Mouse (Mus musculus): Measurements from ENCODE around the gene Alpl. TPM values are rescaled to one million over a fixed set of nuclear protein-coding genes. Genes with fewer than 3 reads are reported as not detected.

Gene Alpl
- polyA plus RNA-seq, 1 experiment from 2014 or later = 4.5 TPM

GRCm38 (mm10) chr4:137747091-137747490 is 49.1 kb downstream of the Alpl start:
- no peak overlapping the region for H3K4me2 ChIP-seq (replicated peaks)
- H3K4me1 ChIP-seq = no peaks in the 10 kb centered on the region
- 82% methylated on average over 9 of the region's 9 CpGs for WGBS
- no peaks in the 10 kb centered on the region for H3K27me3 ChIP-seq (replicated peaks)
- no peak overlapping the region for H3K27ac ChIP-seq
- ATAC-seq (ENCODE audit: low FRiP score, low read depth) = no peak
- no peak overlapping the region for H3K4me3 ChIP-seq
- H3K36me3 ChIP-seq = no peaks in the 10 kb centered on the region
- H3K9ac ChIP-seq = no peak overlapping the region
- H3K9me3 ChIP-seq = no peaks in the 10 kb centered on the region

DNA sequence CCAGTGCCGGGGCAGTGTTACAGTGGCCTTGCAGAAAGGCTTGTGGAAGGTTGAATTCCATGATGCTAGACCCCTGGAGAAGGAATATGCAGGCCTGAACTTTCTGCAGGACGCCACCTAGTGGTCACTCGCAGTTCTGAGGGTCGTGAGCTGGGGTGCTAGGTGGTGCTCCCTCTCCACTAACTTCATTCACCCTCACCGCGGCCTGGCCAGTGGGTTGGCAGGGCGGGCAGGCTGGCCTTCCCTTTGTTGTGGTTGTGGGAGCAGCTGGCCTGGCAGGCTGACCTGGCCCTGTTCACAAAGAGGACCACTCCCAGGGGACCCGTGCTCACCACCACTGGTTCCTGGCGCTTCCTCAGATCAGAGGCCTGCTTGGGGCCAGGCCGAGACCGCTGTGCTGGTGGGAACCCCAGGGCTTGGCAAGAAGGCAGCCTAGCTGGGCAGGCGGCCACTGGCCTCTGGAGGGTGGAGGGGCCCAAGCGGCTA is 51.7 kb downstream of the Alpl start:
- H3K4me1 ChIP-seq = 0 out of 2 replicates have a peak, but pooled peaks cover 4% of the 10 kb centered on the region
- no peaks in the 10 kb centered on the region for H3K9me3 ChIP-seq
- H3K36me3 ChIP-seq = no peaks in the 10 kb centered on the region
- H3K9ac ChIP-seq = no peak overlapping the region
- H3K4me2 ChIP-seq (replicated peaks) = no peak overlapping the region
- H3K4me3 ChIP-seq = no peak overlapping the region
- H3K27me3 ChIP-seq (replicated peaks) = no peaks in the 10 kb centered on the region
- no peak for ATAC-seq (ENCODE audit: low FRiP score, low read depth)
- H3K27ac ChIP-seq = no peak overlapping the region
- WGBS = 68% methylated on average over 13 of the region's 13 CpGs

DNA sequence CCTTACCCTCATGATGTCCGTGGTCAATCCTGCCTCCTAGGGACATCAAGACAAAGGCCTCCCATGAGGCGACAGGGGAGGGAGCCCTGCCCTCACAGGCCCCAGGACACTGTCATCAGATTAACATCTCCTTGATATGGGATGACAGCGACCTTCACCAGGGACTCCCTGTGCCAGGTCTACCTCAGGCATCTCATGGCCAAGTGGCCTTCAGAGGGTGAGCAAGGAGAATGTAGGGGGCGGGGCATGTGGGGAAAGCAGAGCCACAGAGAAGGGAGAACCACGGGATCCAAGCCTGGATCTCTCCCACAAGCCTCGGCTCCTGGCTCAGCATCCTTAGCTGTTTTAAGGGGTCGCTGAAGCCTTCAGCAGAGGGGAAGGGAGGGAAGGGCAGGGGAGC is 52.4 kb downstream of the Alpl start:
- Histone ChIP-seq H3K27me3 (replicated peaks) (no peaks in the 10 kb centered on the region), H3K9me3 (no peaks in the 10 kb centered on the region), H3K9ac (no peak overlapping the region), H3K4me1 (0 out of 2 replicates have a peak, but pooled peaks cover 4% of the 10 kb centered on the region), H3K27ac (no peak overlapping the region), H3K4me3 (no peak overlapping the region), H3K4me2 (replicated peaks) (no peak overlapping the region), H3K36me3 (no peaks in the 10 kb centered on the region)
- ATAC-seq (ENCODE audit: low FRiP score, low read depth) = no peak
- 74% methylated on average over 7 of the region's 7 CpGs for WGBS

DNA sequence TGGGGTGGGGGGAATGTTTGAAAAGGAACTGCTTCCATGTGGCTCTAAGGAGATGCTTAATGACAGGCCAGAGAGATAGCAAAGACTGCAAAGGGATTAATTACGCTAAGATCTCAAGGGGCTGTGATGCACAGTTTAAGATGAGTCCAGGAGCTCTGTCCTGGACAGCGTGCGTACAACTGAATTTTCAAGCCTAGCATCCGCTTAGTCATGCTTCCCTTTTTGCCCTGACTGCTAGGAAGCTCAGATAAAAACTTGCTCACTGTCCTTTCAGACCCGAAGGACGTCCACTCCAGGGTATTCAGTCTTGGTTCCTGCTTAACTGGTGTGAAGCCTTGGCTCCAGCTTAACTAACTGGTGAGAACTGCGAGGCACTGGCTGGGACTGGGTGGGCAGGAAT is 55.8 kb downstream of the Alpl start:
- ATAC-seq (ENCODE audit: low FRiP score, low read depth) = no peak
- no peak overlapping the region for H3K9ac ChIP-seq
- no peak overlapping the region for H3K27ac ChIP-seq
- peaks cover 9% of the 10 kb centered on the region; the same call in 1 of the 2 replicates for H3K4me1 ChIP-seq
- WGBS = 91% methylated on average over 7 of the region's 7 CpGs
- H3K4me3 ChIP-seq = no peak overlapping the region
- H3K36me3 ChIP-seq = no peaks in the 10 kb centered on the region
- H3K9me3 ChIP-seq = no peaks in the 10 kb centered on the region
- no peaks in the 10 kb centered on the region for H3K27me3 ChIP-seq (replicated peaks)
- no peak overlapping the region for H3K4me2 ChIP-seq (replicated peaks)

- Histone ChIP-seq H3K4me1 (peaks cover 9% of the 10 kb centered on the region; the same call in 1 of the 2 replicates), H3K27ac (no peak overlapping the region), H3K4me2 (replicated peaks) (peak overlapping the region; percentile 51), H3K9ac (no peak overlapping the region), H3K27me3 (replicated peaks) (no peaks in the 10 kb centered on the region), H3K36me3 (no peaks in the 10 kb centered on the region), H3K9me3 (no peaks in the 10 kb centered on the region), H3K4me3 (no peak overlapping the region)
- peak; percentile 59 for ATAC-seq (ENCODE audit: low FRiP score, low read depth)
- 49% methylated on average over 9 of the region's 9 CpGs for WGBS
These were observed 56.8 kb downstream of the Alpl start for GRCm38 (mm10) chr4:137739151-137739923.

DNA sequence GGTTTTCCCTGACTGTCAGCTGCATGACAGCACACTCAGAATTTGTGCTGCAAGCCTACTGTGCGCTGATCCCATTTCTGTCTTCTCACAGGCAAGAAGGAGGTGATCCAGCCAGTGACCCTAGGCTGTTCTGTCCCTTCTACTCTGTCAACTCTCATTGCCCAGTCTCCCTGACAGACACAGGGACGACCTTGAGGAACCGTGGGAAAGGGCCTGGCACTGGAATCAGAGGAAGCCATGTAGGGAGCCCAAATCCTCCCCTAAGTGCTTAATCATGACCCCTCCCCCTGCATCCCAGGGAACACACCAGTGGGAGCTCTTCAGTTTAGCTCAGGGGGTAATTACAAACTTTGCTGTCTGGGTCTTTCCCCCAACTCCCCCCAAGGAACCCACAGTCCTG is 58.4 kb downstream of the Alpl start:
- no peaks in the 10 kb centered on the region for H3K36me3 ChIP-seq
- H3K9me3 ChIP-seq = no peaks in the 10 kb centered on the region
- ATAC-seq (ENCODE audit: low FRiP score, low read depth) = no peak
- WGBS = 76% methylated on average over 3 of the region's 3 CpGs
- H3K4me1 ChIP-seq = peaks cover 9% of the 10 kb centered on the region; the same call in 1 of the 2 replicates
- H3K4me3 ChIP-seq = no peak overlapping the region
- H3K27me3 ChIP-seq (replicated peaks) = no peaks in the 10 kb centered on the region
- no peak overlapping the region for H3K27ac ChIP-seq
- H3K4me2 ChIP-seq (replicated peaks) = no peak overlapping the region
- no peak overlapping the region for H3K9ac ChIP-seq

DNA sequence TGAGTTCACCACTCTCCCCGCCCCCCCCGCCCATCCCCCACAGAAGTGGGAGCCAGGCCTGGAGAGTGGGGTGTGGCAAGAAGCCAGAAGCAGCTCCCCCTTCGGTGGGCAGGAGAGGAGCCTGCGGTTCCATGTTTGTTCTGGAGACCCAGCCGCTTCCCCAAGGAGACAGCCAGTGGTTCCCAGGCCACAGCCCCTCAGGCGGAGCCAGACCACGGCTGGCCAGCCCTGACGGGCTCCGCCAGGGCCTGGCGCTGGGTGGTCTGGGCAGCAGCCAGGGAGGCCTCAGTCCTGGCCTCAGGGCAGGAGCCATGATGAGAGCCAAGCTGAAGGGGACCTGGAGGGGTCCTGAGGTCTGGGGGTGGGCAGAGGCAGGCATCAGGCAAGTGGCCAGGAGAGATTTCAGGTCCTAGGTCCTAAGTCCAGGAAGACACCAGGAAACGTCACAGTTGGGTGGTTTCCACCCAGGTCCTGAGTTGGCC is 59.9 kb downstream of the Alpl start:
- ATAC-seq (ENCODE audit: low FRiP score, low read depth) = no peak
- 57% methylated on average over 11 of the region's 11 CpGs for WGBS
- H3K9me3 ChIP-seq = no peaks in the 10 kb centered on the region
- no peak overlapping the region for H3K4me3 ChIP-seq
- H3K27ac ChIP-seq = no peak overlapping the region
- no peak overlapping the region for H3K4me2 ChIP-seq (replicated peaks)
- no peaks in the 10 kb centered on the region for H3K36me3 ChIP-seq
- H3K27me3 ChIP-seq (replicated peaks) = no peaks in the 10 kb centered on the region
- no peak overlapping the region for H3K9ac ChIP-seq
- H3K4me1 ChIP-seq = peaks cover 9% of the 10 kb centered on the region; the same call in 1 of the 2 replicates

- no peak overlapping the region for H3K4me3 ChIP-seq
- peaks cover 11% of the 10 kb centered on the region for H3K27me3 ChIP-seq (replicated peaks)
- no peaks in the 10 kb centered on the region for H3K9me3 ChIP-seq
- no peak overlapping the region for H3K9ac ChIP-seq
- WGBS = 75% methylated on average over 5 of the region's 5 CpGs
- no peak for ATAC-seq (ENCODE audit: low FRiP score, low read depth)
- H3K4me2 ChIP-seq (replicated peaks) = no peak overlapping the region
- no peaks in the 10 kb centered on the region for H3K36me3 ChIP-seq
- peaks cover 16% of the 10 kb centered on the region for H3K4me1 ChIP-seq
- H3K27ac ChIP-seq = no peak overlapping the region
These were observed 62.7 kb downstream of the Alpl start for GRCm38 (mm10) chr4:137733459-137733858.

- Histone ChIP-seq H3K27me3 (replicated peaks) (peaks cover 16% of the 10 kb centered on the region), H3K9ac (no peak overlapping the region), H3K4me1 (peaks cover 21% of the 10 kb centered on the region), H3K27ac (no peak overlapping the region), H3K36me3 (no peaks in the 10 kb centered on the region), H3K4me2 (replicated peaks) (no peak overlapping the region), H3K4me3 (no peak overlapping the region), H3K9me3 (no peaks in the 10 kb centered on the region)
- 81% methylated on average over 3 of the region's 3 CpGs for WGBS
- ATAC-seq (ENCODE audit: low FRiP score, low read depth) = no peak
These were observed 63.2 kb downstream of the Alpl start for GRCm38 (mm10) chr4:137732962-137733361.

- Histone ChIP-seq H3K9me3 (no peaks in the 10 kb centered on the region), H3K4me2 (replicated peaks) (no peak overlapping the region), H3K9ac (no peak overlapping the region), H3K36me3 (no peaks in the 10 kb centered on the region), H3K27me3 (replicated peaks) (peaks cover 20% of the 10 kb centered on the region), H3K27ac (no peak overlapping the region), H3K4me1 (peaks cover 27% of the 10 kb centered on the region), H3K4me3 (no peak overlapping the region)
- ATAC-seq (ENCODE audit: low FRiP score, low read depth) = no peak
- WGBS = 84% methylated on average over 3 of the region's 3 CpGs
These were observed 63.8 kb downstream of the Alpl start for GRCm38 (mm10) chr4:137732361-137732760.

DNA sequence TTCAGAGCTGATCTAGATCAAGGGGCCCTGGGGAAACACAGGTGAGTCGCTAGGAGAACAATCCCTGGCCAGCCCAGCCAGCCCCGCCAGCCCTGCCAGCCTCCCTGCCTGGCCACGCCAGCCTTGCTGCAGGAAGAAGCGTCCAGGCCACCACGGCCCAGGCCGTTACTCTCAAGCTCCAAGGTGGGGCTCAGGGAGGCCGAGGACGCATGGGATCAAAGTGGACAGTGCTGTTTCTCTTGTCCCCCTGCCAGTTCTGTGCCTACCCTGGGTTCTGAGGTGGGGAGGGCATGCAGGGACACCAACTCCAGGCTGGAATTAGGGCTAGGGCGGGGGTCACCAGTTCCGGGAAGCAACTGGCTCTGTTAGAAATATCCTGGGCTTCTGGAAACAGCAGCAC is 64.3 kb downstream of the Alpl start:
- 69% methylated on average over 10 of the region's 10 CpGs for WGBS
- peaks cover 32% of the 10 kb centered on the region for H3K4me1 ChIP-seq
- peaks cover 20% of the 10 kb centered on the region for H3K27me3 ChIP-seq (replicated peaks)

GRCm38 (mm10) chr4:137730757-137731156 is 65.4 kb downstream of the Alpl start:
- no peak overlapping the region for H3K27ac ChIP-seq
- peaks cover 30% of the 10 kb centered on the region for H3K4me1 ChIP-seq
- WGBS = 86% methylated on average over 8 of the region's 8 CpGs
- no peak overlapping the region for H3K4me2 ChIP-seq (replicated peaks)
- no peaks in the 10 kb centered on the region for H3K9me3 ChIP-seq
- no peak for ATAC-seq (ENCODE audit: low FRiP score, low read depth)
- H3K4me3 ChIP-seq = no peak overlapping the region
- no peak overlapping the region for H3K9ac ChIP-seq
- peaks cover 20% of the 10 kb centered on the region for H3K27me3 ChIP-seq (replicated peaks)
- H3K36me3 ChIP-seq = no peaks in the 10 kb centered on the region

More for the DNA sequence above, 64.3 kb downstream of the Alpl start:
- no peaks in the 10 kb centered on the region for H3K36me3 ChIP-seq
- H3K4me2 ChIP-seq (replicated peaks) = no peak overlapping the region
- H3K4me3 ChIP-seq = no peak overlapping the region
- H3K27ac ChIP-seq = no peak overlapping the region
- no peak for ATAC-seq (ENCODE audit: low FRiP score, low read depth)
- H3K9ac ChIP-seq = no peak overlapping the region
- H3K9me3 ChIP-seq = no peaks in the 10 kb centered on the region
